ENCODE assay signal across 27 mouse cellular contexts in the genomic region with DNA sequence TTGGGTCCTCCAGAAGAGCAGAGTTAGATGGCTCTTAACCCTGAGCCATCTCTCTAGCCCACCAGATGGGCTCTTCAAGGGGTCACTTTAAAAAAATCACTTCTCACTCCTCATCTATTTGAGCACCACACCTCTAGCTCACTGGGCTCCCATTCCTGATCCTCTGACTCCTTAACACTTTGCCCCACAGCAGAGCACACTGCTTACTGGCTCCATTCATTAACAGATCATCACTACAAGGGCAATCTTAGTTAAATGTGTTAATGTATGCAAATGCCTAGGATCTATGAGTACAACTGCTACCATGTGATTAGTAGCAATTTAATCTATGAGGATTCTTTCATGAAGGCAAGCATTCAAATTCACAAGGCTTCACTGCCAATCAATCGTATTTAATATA.
"Had no signal": no experiment of that assay in that cellular context is flagged by ENCODE, and none has a peak within 500 bp of the region (broad histone marks: within the 10 kb centered on the region; RNA-seq: fewer than 3 reads in every experiment).

No protein-coding gene starts in this region.

- H3K9me3 ChIP-seq: hindbrain, embryonic 10.5 days; hindbrain, embryonic 12.5 days; intestine, embryonic 15.5 days; limb, embryonic 10.5 days; liver, embryonic 13.5 days; liver, embryonic 15.5 days had no signal

- ATAC-seq: hindbrain, embryonic 16.5 days; inflammation-experienced regulatory T-cells, adult 6 months; intestine, embryonic 15.5 days; intestine, postnatal 0 days had no signal

- H3K9ac ChIP-seq: hindbrain, embryonic 12.5 days; hindbrain, embryonic 14.5 days; intestine, embryonic 15.5 days; limb, embryonic 12.5 days; liver, embryonic 13.5 days; liver, embryonic 15.5 days had no signal

- H3K4me2 ChIP-seq: heart, embryonic 11.5 days; hindbrain, embryonic 12.5 days; hindbrain, embryonic 14.5 days; intestine, embryonic 15.5 days; limb, embryonic 12.5 days; liver, embryonic 11.5 days; liver, embryonic 13.5 days; liver, embryonic 15.5 days had no signal

- DNase-seq: gastrocnemius, adult 2 months; gastrocnemius, postnatal 10 days; gastrocnemius, postnatal 25 days; heart, adult 2 months; heart, postnatal 10 days; heart, postnatal 4 days; kidney, adult 18-20 months; kidney, adult 8-10 months; kidney, postnatal 10 days; kidney, postnatal 25 days; kidney, postnatal 4 days; liver; liver, embryonic 13.5 days had no signal

- H3K27me3 ChIP-seq: hindbrain, embryonic 12.5 days; intestine, embryonic 15.5 days; limb, embryonic 12.5 days; liver, embryonic 13.5 days; liver, embryonic 15.5 days had no signal

- H3K4me1 ChIP-seq: limb, embryonic 10.5 days had no signal

- H3K27ac ChIP-seq: gastrocnemius, adult 2 months; heart, adult 2 months; hindbrain, embryonic 10.5 days; hindbrain, embryonic 12.5 days; hindbrain, embryonic 14.5 days; intestine, embryonic 15.5 days; layer of hippocampus, adult 2 months; left cerebral cortex, adult 2 months; limb, embryonic 10.5 days; limb, embryonic 12.5 days; liver, embryonic 13.5 days; liver, embryonic 15.5 days had no signal

- H3K4me3 ChIP-seq: gastrocnemius, adult 2 months; heart, adult 2 months; hindbrain, embryonic 10.5 days; hindbrain, embryonic 12.5 days; intestine, embryonic 15.5 days; layer of hippocampus, adult 2 months; left cerebral cortex, adult 2 months; limb, embryonic 10.5 days; limb, embryonic 12.5 days; liver, embryonic 13.5 days; liver, embryonic 15.5 days had no signal
